Mouse (Mus musculus) forebrain, embryonic 10.5 days (tissue): ENCODE measurements around the gene Olfr1101. TPM values are rescaled to one million over a fixed set of nuclear protein-coding genes. Genes with fewer than 3 reads are reported as not detected.

Source experiments
- DNase-seq: peaks from one replicate; pipeline ENCODE4 v3.0.0-alpha.2; 2017; ENCODE audit warnings: low spot score; ENCODE audit errors: extremely low spot score
- H3K27ac ChIP-seq: fragments of 300-500 bp; sonication (generic); 2 replicates; pipeline ENCODE4 v1.5.1; 2016; ENCODE audit warnings: mild to moderate bottlenecking
- H3K27me3 ChIP-seq: fragments of 300-500 bp; sonication (generic); 2 replicates; pipeline ENCODE4 v1.6.1; 2016; ENCODE audit warnings: mild to moderate bottlenecking; ENCODE audit not compliant: poor library complexity, severe bottlenecking
- H3K36me3 ChIP-seq: fragments of 300-500 bp; sonication (generic); replicated peaks from 2 replicates; pipeline ENCODE4 v1.6.1; 2016; ENCODE audit warnings: mild to moderate bottlenecking, moderate library complexity
- H3K4me1 ChIP-seq: fragments of 300-500 bp; sonication (generic); 2 replicates; pipeline ENCODE4 v1.6.1; 2016
- H3K4me3 ChIP-seq: fragments of 300-500 bp; sonication (generic); 2 replicates; pipeline ENCODE4 v1.5.1; 2016; ENCODE audit warnings: mild to moderate bottlenecking, moderate library complexity
- H3K9me3 ChIP-seq: fragments of 300-500 bp; sonication (generic); 2 replicates; pipeline ENCODE4 v1.6.1; 2016; ENCODE audit warnings: mild to moderate bottlenecking, moderate library complexity
- WGBS: fragments of 180-500 bp; shearing (Covaris S2); methylation state at CpG from one replicate; pipeline ENCODE4 v1.1.7; 2016; 5-methylcytosine and 5-hydroxymethylcytosine counted together
- polyA plus RNA-seq: library from polyadenylated mRNA; unstranded; fragments of >200 nt; fragmentation: Nextera tagmentation; extraction: Ambion mirVana; gene quantifications from 2 replicates; pipeline ENCODE4 v1.2.1, GENCODE M21; 2016

Olfr1101 gene
- not detected in 2 replicates for polyA plus RNA-seq

DNA sequence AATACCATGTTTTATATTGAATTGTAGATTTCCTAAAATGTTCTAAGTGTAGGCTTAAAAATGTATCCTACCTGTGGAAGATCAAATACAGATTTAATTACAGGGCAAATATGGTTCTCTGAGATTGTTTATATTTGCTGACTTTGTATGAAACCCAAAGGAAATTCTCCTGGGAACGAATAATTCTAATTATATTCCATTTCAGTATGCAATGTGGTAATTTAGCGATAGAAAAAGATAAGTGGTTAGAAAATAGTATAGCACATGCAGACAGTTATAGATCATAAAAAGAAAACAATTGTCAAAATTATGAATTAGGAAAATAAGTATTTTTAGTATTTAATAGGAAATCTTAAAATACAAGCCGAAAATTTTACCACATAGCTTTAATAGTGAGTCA is at the start of gene Olfr1101:
Gene Olfr1101, minus strand, starts transcription at position 101 of the 400 bp plus-strand sequence.
- Histone ChIP-seq H3K36me3 (no peaks in the 10 kb centered on the region), H3K4me1 (no peaks in the 10 kb centered on the region), H3K9me3 (no peaks in the 10 kb centered on the region), H3K27me3 (no peaks in the 10 kb centered on the region), H3K27ac (no peak within 1 kb of the TSS), H3K4me3 (no peak within 1 kb of the TSS)
- 82% methylated on average over 3 of the region's 3 CpGs for WGBS
- no peak for DNase-seq

DNA sequence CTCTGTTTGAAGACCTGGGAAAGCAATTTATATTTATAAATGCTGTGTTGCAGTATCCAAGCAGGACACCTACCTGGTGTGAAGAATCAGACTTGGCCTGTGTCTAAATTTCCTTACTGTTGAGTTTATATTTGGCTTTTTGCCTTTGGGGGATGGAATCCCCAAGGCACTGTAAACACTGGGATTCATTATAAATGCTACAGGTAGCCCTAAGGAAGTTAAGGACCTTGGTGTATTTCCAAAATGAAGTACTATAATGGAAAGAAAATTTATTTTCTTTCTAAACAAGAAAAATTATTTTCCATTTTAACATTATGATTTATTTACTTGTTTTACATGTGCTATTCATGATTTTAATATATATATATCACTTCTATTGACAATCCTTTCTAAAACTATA is 45.4 kb upstream of the Olfr1101 start, which contains the start of gene Olfr1105:
Gene Olfr1105, minus strand, starts transcription at position 101 of the 400 bp plus-strand sequence.
- no peaks in the 10 kb centered on the region for H3K36me3 ChIP-seq
- no peak for DNase-seq
- no peaks in the 10 kb centered on the region for H3K27me3 ChIP-seq
- no peaks in the 10 kb centered on the region for H3K4me1 ChIP-seq
- H3K4me3 ChIP-seq = no peak within 1 kb of the TSS
- H3K9me3 ChIP-seq = no peaks in the 10 kb centered on the region
- H3K27ac ChIP-seq = no peak within 1 kb of the TSS

- Histone ChIP-seq H3K36me3 (no peaks in the 10 kb centered on the region), H3K9me3 (no peaks in the 10 kb centered on the region), H3K4me3 (no peak within 1 kb of the TSS), H3K27me3 (no peaks in the 10 kb centered on the region), H3K27ac (no peak within 1 kb of the TSS), H3K4me1 (no peaks in the 10 kb centered on the region)
- no peak for DNase-seq
- WGBS = 89% methylated on average over 1 of the region's 1 CpGs
These were observed 36.0 kb upstream of the Olfr1101 start, which contains the start of gene Olfr1104 for GRCm38 (mm10) chr2:87026980-87027379. TSS of gene Olfr1104 (minus strand) at chr2:87027080.

GRCm38 (mm10) chr2:86998098-86998497 is 7.1 kb upstream of the Olfr1101 start, which contains the start of gene Olfr1102:
TSS of gene Olfr1102 (plus strand) at chr2:86998398.
- Histone ChIP-seq H3K9me3 (no peaks in the 10 kb centered on the region), H3K4me3 (no peak within 1 kb of the TSS), H3K27ac (no peak within 1 kb of the TSS), H3K4me1 (no peaks in the 10 kb centered on the region), H3K27me3 (no peaks in the 10 kb centered on the region), H3K36me3 (no peaks in the 10 kb centered on the region)
- DNase-seq = no peak

DNA sequence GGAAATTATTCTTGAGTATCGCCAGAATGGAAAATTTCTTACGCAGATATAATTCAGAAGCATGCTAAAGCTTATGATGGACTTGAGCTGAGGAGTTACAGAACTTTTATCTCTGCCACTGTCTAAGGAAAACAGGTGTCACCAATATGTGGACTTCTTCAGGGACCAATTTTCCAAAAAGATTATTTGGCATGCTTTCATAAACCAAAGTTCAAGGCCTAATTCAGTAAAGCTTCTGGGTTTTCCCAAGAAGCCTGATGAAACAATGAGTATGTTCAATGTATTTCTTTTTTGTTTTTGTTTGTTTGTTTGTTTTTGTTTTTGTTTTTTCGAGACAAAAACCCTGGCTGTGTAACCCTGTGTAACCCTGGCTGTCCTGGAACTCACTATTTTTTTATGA is 11.2 kb downstream of the Olfr1101 start, which contains the start of gene Olfr1100:
Gene Olfr1100, minus strand, starts transcription at position 101 of the 400 bp plus-strand sequence.
- no peaks in the 10 kb centered on the region for H3K36me3 ChIP-seq
- H3K27me3 ChIP-seq = no peaks in the 10 kb centered on the region
- no peak within 1 kb of the TSS for H3K4me3 ChIP-seq
- no peaks in the 10 kb centered on the region for H3K9me3 ChIP-seq
- H3K27ac ChIP-seq = no peak within 1 kb of the TSS
- 83% methylated on average over 3 of the region's 3 CpGs for WGBS
- no peak for DNase-seq
- no peaks in the 10 kb centered on the region for H3K4me1 ChIP-seq

DNA sequence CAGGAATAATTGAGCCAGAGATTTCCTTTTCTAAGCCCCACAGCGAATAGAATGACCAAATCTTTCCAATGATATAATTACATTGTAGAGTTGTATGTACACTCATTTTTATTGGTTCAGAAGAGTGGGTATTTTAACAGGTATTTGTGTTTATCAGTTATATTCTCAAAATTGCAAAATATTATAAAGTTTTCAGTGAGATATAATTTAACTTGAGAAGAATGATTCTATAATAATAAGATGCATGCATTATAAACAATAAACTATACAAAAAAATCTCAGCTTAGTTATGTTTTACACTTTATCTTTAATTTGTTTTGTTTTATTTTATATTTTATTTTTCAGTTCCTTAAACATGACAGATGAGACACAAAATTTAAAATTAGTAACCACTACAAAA is 30.4 kb downstream of the Olfr1101 start, which contains the start of gene Olfr1099:
Gene Olfr1099, minus strand, starts transcription at position 101 of the 400 bp plus-strand sequence.
- DNase-seq = no peak
- Histone ChIP-seq H3K4me1 (no peaks in the 10 kb centered on the region), H3K27me3 (no peaks in the 10 kb centered on the region), H3K36me3 (no peaks in the 10 kb centered on the region), H3K27ac (no peak within 1 kb of the TSS), H3K9me3 (no peaks in the 10 kb centered on the region), H3K4me3 (no peak within 1 kb of the TSS)
- WGBS = 91% methylated on average over 1 of the region's 1 CpGs

Other genes with a start within 250 kb of the Olfr1101 start
- not detected in 2 replicates for gene Olfr1090, start 232.2 kb downstream of the Olfr1101 start, polyA plus RNA-seq
- gene Olfr1093, start 208.7 kb downstream of the Olfr1101 start, polyA plus RNA-seq = not detected in 2 replicates
- not detected in 2 replicates for gene Olfr141, start 181.2 kb downstream of the Olfr1101 start, polyA plus RNA-seq
- not detected in 2 replicates for gene Olfr1094, start 166.6 kb downstream of the Olfr1101 start, polyA plus RNA-seq
- gene Olfr1095, start 139.5 kb downstream of the Olfr1101 start, polyA plus RNA-seq = not detected in 2 replicates
- not detected in 2 replicates for gene Gm13723, start 116.4 kb downstream of the Olfr1101 start, polyA plus RNA-seq
- not detected in 2 replicates for gene Olfr1097, start 99.0 kb downstream of the Olfr1101 start, polyA plus RNA-seq
- gene Olfr1098, start 66.7 kb downstream of the Olfr1101 start, polyA plus RNA-seq = not detected in 2 replicates
- gene Olfr1099, start 30.5 kb downstream of the Olfr1101 start, polyA plus RNA-seq = not detected in 2 replicates
- not detected in 2 replicates for gene Olfr1100, start 11.3 kb downstream of the Olfr1101 start, polyA plus RNA-seq
- not detected in 2 replicates for gene Olfr1102, start 7.2 kb upstream of the Olfr1101 start, polyA plus RNA-seq
- not detected in 2 replicates for gene Olfr1104, start 35.9 kb upstream of the Olfr1101 start, polyA plus RNA-seq
- gene Olfr1105, start 45.3 kb upstream of the Olfr1101 start, polyA plus RNA-seq = not detected in 2 replicates
- gene Olfr1106, start 61.1 kb upstream of the Olfr1101 start, polyA plus RNA-seq = not detected in 2 replicates
- gene Olfr1107, start 84.6 kb upstream of the Olfr1101 start, polyA plus RNA-seq = not detected in 2 replicates
- not detected in 2 replicates for gene Olfr1109, start 104.8 kb upstream of the Olfr1101 start, polyA plus RNA-seq
- not detected in 2 replicates for gene Olfr259, start 123.3 kb upstream of the Olfr1101 start, polyA plus RNA-seq
- not detected in 2 replicates for gene Olfr1110, start 149.1 kb upstream of the Olfr1101 start, polyA plus RNA-seq
- not detected in 2 replicates for gene Olfr1111, start 161.4 kb upstream of the Olfr1101 start, polyA plus RNA-seq
- gene Olfr1112, start 196.6 kb upstream of the Olfr1101 start, polyA plus RNA-seq = not detected in 2 replicates
- not detected in 2 replicates for gene Olfr1113, start 217.7 kb upstream of the Olfr1101 start, polyA plus RNA-seq